Mouse (Mus musculus): ENCODE data around the gene Piwil4.

Gene Piwil4

GRCm38 (mm10) chr9:14740151-14740924 is at the start of gene Piwil4:
Gene Piwil4, minus strand, starts transcription at chr9:14740733.
- no peak for DNase-seq (ENCODE audit: low read depth)

- no peak for DNase-seq (ENCODE audit: low read depth)
These were observed 46.8 kb upstream of the Piwil4 start for GRCm38 (mm10) chr9:14787356-14787755.

GRCm38 (mm10) chr9:14784039-14785002 is 43.8 kb upstream of the Piwil4 start, which contains the start of the genes Mre11a and Ankrd49:
Gene Mre11a, plus strand, starts transcription at chr9:14784654.
Gene Ankrd49, minus strand, starts transcription at chr9:14784856.
- DNase-seq (ENCODE audit: low read depth), result peak; percentile 94

- no peak for DNase-seq (ENCODE audit: low read depth)
These were observed 37.8 kb upstream of the Piwil4 start for GRCm38 (mm10) chr9:14778341-14778740.

- DNase-seq (ENCODE audit: low read depth), result no peak
These were observed 33.3 kb upstream of the Piwil4 start for GRCm38 (mm10) chr9:14773813-14774212.

GRCm38 (mm10) chr9:14772074-14772473 is 31.5 kb upstream of the Piwil4 start:
- no peak for DNase-seq (ENCODE audit: low read depth)

- DNase-seq (ENCODE audit: low read depth), result no peak
These were observed 30.4 kb upstream of the Piwil4 start, which contains the start of gene 1700012B09Rik for GRCm38 (mm10) chr9:14770803-14771471. Gene 1700012B09Rik, minus strand, starts transcription at chr9:14771030.

- DNase-seq (ENCODE audit: low read depth), result no peak
These were observed 29.3 kb upstream of the Piwil4 start for GRCm38 (mm10) chr9:14769811-14770210.

GRCm38 (mm10) chr9:14764765-14765164 is 24.2 kb upstream of the Piwil4 start:
- no peak for DNase-seq (ENCODE audit: low read depth)

- no peak for DNase-seq (ENCODE audit: low read depth)
These were observed 18.7 kb upstream of the Piwil4 start for GRCm38 (mm10) chr9:14759261-14759660.

- DNase-seq (ENCODE audit: low read depth), result no peak
These were observed 18.1 kb upstream of the Piwil4 start for GRCm38 (mm10) chr9:14758590-14758989.

GRCm38 (mm10) chr9:14754469-14754868 is 13.9 kb upstream of the Piwil4 start:
- DNase-seq (ENCODE audit: low read depth), result no peak

GRCm38 (mm10) chr9:14753947-14754346 is 13.4 kb upstream of the Piwil4 start:
- no peak for DNase-seq (ENCODE audit: low read depth)

GRCm38 (mm10) chr9:14752001-14752522 is 11.5 kb upstream of the Piwil4 start, which contains the start of gene Fut4:
Gene Fut4, minus strand, starts transcription at chr9:14752393.
- DNase-seq (ENCODE audit: low read depth), result no peak

- no peak for DNase-seq (ENCODE audit: low read depth)
These were observed 11.0 kb upstream of the Piwil4 start for GRCm38 (mm10) chr9:14751503-14752000.

GRCm38 (mm10) chr9:14750901-14751502 is 10.5 kb upstream of the Piwil4 start:
- no peak for DNase-seq (ENCODE audit: low read depth)

- DNase-seq (ENCODE audit: low read depth), result no peak
These were observed 909 bp downstream of the Piwil4 start for GRCm38 (mm10) chr9:14739498-14740150.

- DNase-seq (ENCODE audit: low read depth), result no peak
These were observed 9.5 kb downstream of the Piwil4 start for GRCm38 (mm10) chr9:14730941-14731541.

- no peak for DNase-seq (ENCODE audit: low read depth)
These were observed 12.2 kb downstream of the Piwil4 start for GRCm38 (mm10) chr9:14728365-14728764.

- no peak for DNase-seq (ENCODE audit: low read depth)
These were observed 13.9 kb downstream of the Piwil4 start for GRCm38 (mm10) chr9:14726629-14727028.

Measured in fibroblast of lung, adult 2 months (primary cell).